Mouse (Mus musculus): ENCODE data around the gene Macrod1.

GRCm38 (mm10) chr19:7034006-7034405 is 22.6 kb upstream of the Macrod1 start:
- TF ChIP-seq POLR2A (IDR thresholded peaks at IDR 0.05; ENCODE audit: borderline replicate concordance, extremely low read depth, low read depth, low read length) (no peak), CTCF (IDR thresholded peaks at IDR 0.05; ENCODE audit: insufficient read depth, low read length) (no peak)

Measured in lung, adult 2 months (tissue).